In the genomic region with DNA sequence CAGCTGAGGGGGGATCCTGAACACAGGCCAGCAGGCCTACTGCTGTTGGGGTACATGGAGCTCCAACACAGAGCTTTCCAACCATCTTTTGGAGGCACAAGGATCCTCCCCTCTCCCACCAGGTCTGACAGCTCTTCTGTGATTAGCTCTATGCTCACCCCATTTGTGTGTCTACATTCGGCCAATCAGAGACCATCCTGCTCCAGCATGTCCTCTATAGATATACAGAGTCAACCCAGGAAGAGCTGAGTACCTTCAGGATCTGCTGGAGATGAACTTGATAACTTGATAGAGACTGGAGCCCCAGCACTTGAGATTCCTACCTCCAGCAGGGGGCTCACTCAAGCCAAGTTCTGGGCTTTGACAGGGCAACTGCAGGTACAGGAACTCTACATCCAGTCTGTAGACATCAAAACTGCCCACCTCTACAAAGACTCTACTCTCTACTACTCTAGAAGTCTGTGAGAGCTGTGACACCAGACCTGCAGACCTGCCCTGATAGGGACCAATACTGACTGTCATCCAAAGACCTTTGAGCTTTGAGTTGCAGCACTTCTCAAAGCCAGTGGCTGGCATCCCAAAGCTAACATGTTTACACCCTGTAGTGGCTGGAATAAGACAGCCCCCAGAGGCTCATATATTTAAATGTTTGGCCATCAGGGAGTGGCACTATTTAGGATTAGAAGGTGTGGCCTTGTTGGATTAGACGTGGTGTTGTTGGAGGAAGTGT, we compare ENCODE assay signal across 11 mouse cellular contexts. TPM values are rescaled to one million over a fixed set of nuclear protein-coding genes. Genes with fewer than 3 reads are reported as not detected.
DNase-seq lines count a peak whose midpoint lies in the region; ATAC-seq and TF ChIP-seq lines count a peak whose summit lies in the region.
"Had no signal": no experiment of that assay in that cellular context is flagged by ENCODE, and none has a peak within 500 bp of the region (broad histone marks: within the 10 kb centered on the region; RNA-seq: fewer than 3 reads in every experiment).

No protein-coding gene starts in this region.

- no peak overlapping the region for H3K4me3 ChIP-seq in heart, embryonic 12.5 days
- no peak overlapping the region for H3K4me3 ChIP-seq in heart, embryonic 10.5 days
- H3K4me3 ChIP-seq in intestine, embryonic 16.5 days (ENCODE audit: low read length) = no peak overlapping the region
- no peak overlapping the region for H3K4me3 ChIP-seq in liver, postnatal 0 days (ENCODE audit: low read depth, low read length)
- H3K4me3 ChIP-seq: embryonic facial prominence, embryonic 12.5 days; limb, embryonic 13.5 days had no signal

- WGBS in heart, embryonic 12.5 days = 95% methylated on average over 2 of the region's 2 CpGs
- 87% methylated on average over 2 of the region's 2 CpGs for WGBS in heart, embryonic 10.5 days
- WGBS in intestine, embryonic 16.5 days = 89% methylated on average over 2 of the region's 2 CpGs
- WGBS in liver, postnatal 0 days (ENCODE audit: insufficient replicate concordance) = 65% methylated on average over 2 of the region's 2 CpGs

- DNase-seq in heart, embryonic 10.5 days (ENCODE audit: low spot score) = no peak
- no peak for DNase-seq in liver, postnatal 0 days
- peak; percentile 44 to 65 for DNase-seq in thymus, postnatal 10 days (ENCODE audit: low spot score in 2 of 2)
- no peak for DNase-seq in urinary bladder, adult 18-20 months (ENCODE audit: low spot score in 2 of 2)
- no peak for DNase-seq in urinary bladder, postnatal 36 days (ENCODE audit: low spot score in 2 of 2)
- DNase-seq in adrenal gland, postnatal 14 days = no peak

- H3K27me3 ChIP-seq in heart, embryonic 12.5 days (replicated peaks) = no peaks in the 10 kb centered on the region
- no peaks in the 10 kb centered on the region; the same call in 1 of the 2 replicates for H3K27me3 ChIP-seq in heart, embryonic 10.5 days (ENCODE audit: insufficient read depth, poor library complexity, severe bottlenecking)
- H3K27me3 ChIP-seq in intestine, embryonic 16.5 days (replicated peaks; ENCODE audit: control insufficient read depth, insufficient read depth, low read length) = no peaks in the 10 kb centered on the region
- H3K27me3 ChIP-seq in liver, postnatal 0 days (ENCODE audit: insufficient read depth, low read length) = no peaks in the 10 kb centered on the region
- H3K27me3 ChIP-seq: embryonic facial prominence, embryonic 12.5 days; limb, embryonic 13.5 days had no signal

- no peak overlapping the region for H3K27ac ChIP-seq in heart, embryonic 12.5 days (ENCODE audit: poor library complexity, severe bottlenecking)
- no peak overlapping the region for H3K27ac ChIP-seq in heart, embryonic 10.5 days
- no peak overlapping the region for H3K27ac ChIP-seq in intestine, embryonic 16.5 days (ENCODE audit: low read length)
- no peak overlapping the region for H3K27ac ChIP-seq in liver, postnatal 0 days (ENCODE audit: low read depth)
- H3K27ac ChIP-seq: embryonic facial prominence, embryonic 12.5 days; limb, embryonic 13.5 days had no signal

- no peak overlapping the region for H3K4me2 ChIP-seq in heart, embryonic 12.5 days
- no peak overlapping the region for H3K4me2 ChIP-seq in intestine, embryonic 16.5 days (ENCODE audit: low read depth, low read length)
- no peak overlapping the region for H3K4me2 ChIP-seq in liver, postnatal 0 days (ENCODE audit: low read depth, low read length)
- H3K4me2 ChIP-seq: embryonic facial prominence, embryonic 12.5 days; limb, embryonic 13.5 days had no signal

- no peaks in the 10 kb centered on the region for H3K9me3 ChIP-seq in heart, embryonic 12.5 days (replicated peaks)
- no peaks in the 10 kb centered on the region for H3K9me3 ChIP-seq in heart, embryonic 10.5 days
- H3K9me3 ChIP-seq in intestine, embryonic 16.5 days (ENCODE audit: control insufficient read depth, low read length) = no peaks in the 10 kb centered on the region
- H3K9me3 ChIP-seq in liver, postnatal 0 days (ENCODE audit: low read length) = no peaks in the 10 kb centered on the region
- H3K9me3 ChIP-seq: embryonic facial prominence, embryonic 12.5 days; limb, embryonic 13.5 days had no signal

- peaks cover 15% of the 10 kb centered on the region for H3K4me1 ChIP-seq in heart, embryonic 12.5 days (replicated peaks)
- H3K4me1 ChIP-seq in heart, embryonic 10.5 days = peaks cover 15% of the 10 kb centered on the region
- H3K4me1 ChIP-seq in intestine, embryonic 16.5 days (ENCODE audit: control insufficient read depth, insufficient read depth, low read length) = 0 out of 2 replicates have a peak, but pooled peaks cover 5% of the 10 kb centered on the region
- H3K4me1 ChIP-seq in liver, postnatal 0 days (ENCODE audit: insufficient read depth) = peaks cover 51% of the 10 kb centered on the region

- no peak overlapping the region for H3K9ac ChIP-seq in heart, embryonic 12.5 days
- H3K9ac ChIP-seq in intestine, embryonic 16.5 days (ENCODE audit: low read depth, low read length) = no peak overlapping the region
- no peak overlapping the region for H3K9ac ChIP-seq in liver, postnatal 0 days (replicated peaks)
- H3K9ac ChIP-seq: embryonic facial prominence, embryonic 12.5 days; limb, embryonic 13.5 days had no signal

- peak; percentile 50 for TF ChIP-seq CTCF in liver, postnatal 0 days (IDR thresholded peaks at IDR 0.05; ENCODE audit: low read depth)

- no peak for TF ChIP-seq EP300 in liver, postnatal 0 days (IDR thresholded peaks at IDR 0.05; ENCODE audit: low read depth)

- 0 out of 2 replicates have a peak, but pooled peaks have one; percentile 15 for ATAC-seq in heart, embryonic 12.5 days (ENCODE audit: insufficient number of reproducible peaks, low FRiP score)
- 0 out of 2 replicates have a peak, but pooled peaks have one; percentile 21 for ATAC-seq in intestine, embryonic 16.5 days
- peak; percentile 63 for ATAC-seq in liver, postnatal 0 days
- ATAC-seq: hindbrain, embryonic 16.5 days had no signal

- no peaks in the 10 kb centered on the region for H3K36me3 ChIP-seq in heart, embryonic 12.5 days
- H3K36me3 ChIP-seq in heart, embryonic 10.5 days = no peaks in the 10 kb centered on the region
- H3K36me3 ChIP-seq in intestine, embryonic 16.5 days (ENCODE audit: control insufficient read depth, insufficient read depth, low read length) = no peaks in the 10 kb centered on the region
- H3K36me3 ChIP-seq in liver, postnatal 0 days (replicated peaks; ENCODE audit: insufficient read depth, low read length) = peaks cover 3% of the 10 kb centered on the region; the same call in 1 of the 2 replicates
- H3K36me3 ChIP-seq: embryonic facial prominence, embryonic 12.5 days; limb, embryonic 13.5 days had no signal

RNA-seq across cellular contexts. Expression of gene Nup210, which starts 11.1 kb away (rescaled TPM):
- polyA plus RNA-seq in heart, embryonic 12.5 days (2016; fragmentation: Nextera tagmentation; extraction: Ambion mirVana) = 10.7 and 11.2 TPM in 2 replicates
- polyA plus RNA-seq in heart, embryonic 10.5 days (2016; fragmentation: Nextera tagmentation; extraction: Ambion mirVana) = 10.7 and 11.6 TPM in 2 replicates
- polyA plus RNA-seq in intestine, embryonic 16.5 days (2015; fragmentation: Nextera tagmentation; extraction: Ambion mirVana) = 13.7 TPM in 2 replicates
- polyA plus RNA-seq in liver, postnatal 0 days (2015; fragmentation: Nextera tagmentation; extraction: Ambion mirVana) = 8.5 and 11.8 TPM in 2 replicates
- total RNA-seq in adrenal gland, postnatal 14 days (2021) = 9.4 and 16.7 TPM in 2 replicates

RNA-seq across cellular contexts. Expression of gene Hdac11, which starts 50.9 kb away (rescaled TPM):
- 8.8 and 9.0 TPM in 2 replicates for polyA plus RNA-seq in heart, embryonic 12.5 days (2016; fragmentation: Nextera tagmentation; extraction: Ambion mirVana)
- polyA plus RNA-seq in heart, embryonic 10.5 days (2016; fragmentation: Nextera tagmentation; extraction: Ambion mirVana) = 6.4 and 6.8 TPM in 2 replicates
- polyA plus RNA-seq in intestine, embryonic 16.5 days (2015; fragmentation: Nextera tagmentation; extraction: Ambion mirVana) = 7.7 and 9.0 TPM in 2 replicates
- polyA plus RNA-seq in liver, postnatal 0 days (2015; fragmentation: Nextera tagmentation; extraction: Ambion mirVana) = 3.4 and 4.6 TPM in 2 replicates
- total RNA-seq in adrenal gland, postnatal 14 days (2021) = 6.3 and 7.4 TPM in 2 replicates

Comparison
In these comparisons a context has a peak if more than half of its experiments do, and no peak if none do; other contexts are left out.
1. DNase-seq: peak in thymus, postnatal 10 days (2 of 2); none in heart, embryonic 10.5 days (single experiment), liver, postnatal 0 days (single experiment), urinary bladder, adult 18-20 months (0 of 2), urinary bladder, postnatal 36 days (0 of 2) and adrenal gland, postnatal 14 days (single experiment).
2. Peak in every context shown above with its lines, with median percentiles within 50 percentile points of each other: ATAC-seq.